Mouse (Mus musculus) cerebellum, adult 2 months (tissue): ENCODE results near the gene Tram1l1. TPM values are rescaled to one million over a fixed set of nuclear protein-coding genes. Genes with fewer than 3 reads are reported as not detected.
"Not testable (repeated sequence)": the region's sequence is repeated elsewhere in the genome, so short reads cannot be mapped to it uniquely, and the experiment has no call there.

Experiments used
- DNase-seq, 2 experiments: peaks; one replicate each; pipeline ENCODE4 v3.0.0; 2021
- H3K27ac ChIP-seq: fragments of 200-500 bp; 2 replicates; pipeline ENCODE4 v1.5.1; 2012; ENCODE audit warnings: low read length, control low read depth, inconsistent platforms; ENCODE audit not compliant: insufficient read depth
- H3K27me3 ChIP-seq: fragments of 200-500 bp; 2 replicates; pipeline ENCODE4 v1.6.1; 2012; ENCODE audit warnings: inconsistent platforms, mild to moderate bottlenecking, low read length, moderate library complexity; ENCODE audit not compliant: control insufficient read depth, insufficient read depth
- H3K4me1 ChIP-seq: fragments of 200-500 bp; 2 replicates; pipeline ENCODE4 v1.6.1; 2011; ENCODE audit warnings: low read length; ENCODE audit not compliant: control insufficient read depth, insufficient read depth
- H3K4me3 ChIP-seq: fragments of 200-500 bp; replicated peaks from 2 replicates; pipeline ENCODE3; 2011; ENCODE audit warnings: mild to moderate bottlenecking, low read depth, low read length, control low read depth; ENCODE audit not compliant: insufficient read depth
- CTCF ChIP-seq: fragments of 200-500 bp; IDR thresholded peaks from 2 replicates; pipeline ENCODE4 v1.5.1; 2011; ENCODE audit warnings: low read depth, mild to moderate bottlenecking, control low read depth, low read length, moderate library complexity, borderline replicate concordance; ENCODE audit not compliant: insufficient read depth
- POLR2A ChIP-seq: fragments of 200-500 bp; IDR thresholded peaks from 2 replicates; pipeline ENCODE4 v1.6.1; 2011; ENCODE audit warnings: low read length, control low read depth, borderline replicate concordance; ENCODE audit not compliant: insufficient read depth
- WGBS: fragments of 180-500 bp; shearing (Covaris S2); methylation state at CpG from one replicate; pipeline ENCODE4 v1.1.7; 2018; 5-methylcytosine and 5-hydroxymethylcytosine counted together
- polyA plus RNA-seq: library from polyadenylated mRNA; depleted of rRNA; stranded (reverse); fragments of >200 nt; gene quantifications from 2 replicates; pipeline ENCODE4 v1.2.3, GENCODE M21; 2012; rRNA removed

Tram1l1 gene
- polyA plus RNA-seq = 15.9 and 16.4 TPM in 2 replicates

GRCm38 (mm10) chr3:124320821-124321576 lies at the start of gene Tram1l1:
Tram1l1 (plus strand) TSS chr3:124320855.
- no peaks in the 10 kb centered on the region; the same call in 1 of the 2 replicates for H3K4me1 ChIP-seq
- no peak for TF ChIP-seq CTCF
- TF ChIP-seq POLR2A = peak; percentile 27; the same call in 1 of the 2 replicates
- H3K27ac ChIP-seq = peak within 1 kb of the TSS; percentile 42
- H3K27me3 ChIP-seq = no peaks in the 10 kb centered on the region
- peak within 1 kb of the TSS; percentile 62 for H3K4me3 ChIP-seq
- whole genome bisulfite sequencing = under 1% methylated on average over 53 of the region's 53 CpGs
- DNase-seq = peak; percentile 81 to 84

GRCm38 (mm10) chr3:124271229-124271628 lies 49.4 kb upstream of the Tram1l1 start:
- DNase-seq = no peak
- Histone ChIP-seq H3K27me3 (no peaks in the 10 kb centered on the region), H3K4me1 (peaks cover 4% of the 10 kb centered on the region; the same call in 1 of the 2 replicates), H3K27ac (no peak overlapping the region), H3K4me3 (no peak overlapping the region)
- TF ChIP-seq CTCF = no peak
- TF ChIP-seq POLR2A = no peak
- 88% methylated on average over 4 of the region's 4 CpGs for WGBS

GRCm38 (mm10) chr3:124271668-124272067 lies 49.0 kb upstream of the Tram1l1 start:
- no peak for DNase-seq
- TF ChIP-seq CTCF (no peak), POLR2A (no peak)
- Histone ChIP-seq H3K4me3 (no peak overlapping the region), H3K4me1 (peaks cover 4% of the 10 kb centered on the region; the same call in 1 of the 2 replicates), H3K27ac (no peak overlapping the region), H3K27me3 (no peaks in the 10 kb centered on the region)
- 66% methylated on average over 3 of the region's 3 CpGs for WGBS

GRCm38 (mm10) chr3:124272465-124273089 lies 48.1 kb upstream of the Tram1l1 start:
- no peak for TF ChIP-seq POLR2A
- TF ChIP-seq CTCF = peak; percentile 74
- Histone ChIP-seq H3K4me1 (peaks cover 4% of the 10 kb centered on the region; the same call in 1 of the 2 replicates), H3K4me3 (no peak overlapping the region), H3K27ac (no peak overlapping the region), H3K27me3 (no peaks in the 10 kb centered on the region)
- DNase-seq = peak; percentile 41 to 75
- whole genome bisulfite sequencing = 46% methylated on average over 2 of the region's 2 CpGs

GRCm38 (mm10) chr3:124274928-124275609 lies 45.6 kb upstream of the Tram1l1 start:
- 3% methylated on average over 13 of the region's 13 CpGs for WGBS
- peak; percentile 92 for TF ChIP-seq CTCF
- not testable (repeated sequence) for H3K27me3 ChIP-seq, H3K4me1 ChIP-seq, H3K27ac ChIP-seq
- peak overlapping the region; percentile 3 for H3K4me3 ChIP-seq
- peak; percentile 73 to 76 for DNase-seq

GRCm38 (mm10) chr3:124288936-124289335 lies 31.7 kb upstream of the Tram1l1 start:
- H3K27ac ChIP-seq, DNase-seq, H3K27me3 ChIP-seq, H3K4me1 ChIP-seq, H3K4me3 ChIP-seq: not testable (repeated sequence)
- WGBS = 44% methylated on average over 7 of the region's 7 CpGs

- no peak for TF ChIP-seq CTCF
- no peak for TF ChIP-seq POLR2A
- H3K27me3 ChIP-seq = no peaks in the 10 kb centered on the region
- H3K4me3 ChIP-seq = no peak overlapping the region
- 83% methylated on average over 4 of the region's 4 CpGs for WGBS
- no peak overlapping the region for H3K27ac ChIP-seq
- no peaks in the 10 kb centered on the region; the same call in 1 of the 2 replicates for H3K4me1 ChIP-seq
- no peak for DNase-seq
These were observed 1.4 kb upstream of the Tram1l1 start for GRCm38 (mm10) chr3:124319254-124319653.

GRCm38 (mm10) chr3:124320398-124320797 lies 257 bp upstream of the Tram1l1 start:
- H3K4me3 ChIP-seq = peak overlapping the region; percentile 62
- no peaks in the 10 kb centered on the region for H3K27me3 ChIP-seq
- peak overlapping the region; percentile 42 for H3K27ac ChIP-seq
- peak in 1 of 2 experiments; percentile 12 for DNase-seq
- no peak for TF ChIP-seq POLR2A
- no peak for TF ChIP-seq CTCF
- no peaks in the 10 kb centered on the region; the same call in 1 of the 2 replicates for H3K4me1 ChIP-seq
- 5% methylated on average over 2 of the region's 2 CpGs for WGBS
